Comparison of ENCODE assay signal across 18 mouse cellular contexts in the genomic region with DNA sequence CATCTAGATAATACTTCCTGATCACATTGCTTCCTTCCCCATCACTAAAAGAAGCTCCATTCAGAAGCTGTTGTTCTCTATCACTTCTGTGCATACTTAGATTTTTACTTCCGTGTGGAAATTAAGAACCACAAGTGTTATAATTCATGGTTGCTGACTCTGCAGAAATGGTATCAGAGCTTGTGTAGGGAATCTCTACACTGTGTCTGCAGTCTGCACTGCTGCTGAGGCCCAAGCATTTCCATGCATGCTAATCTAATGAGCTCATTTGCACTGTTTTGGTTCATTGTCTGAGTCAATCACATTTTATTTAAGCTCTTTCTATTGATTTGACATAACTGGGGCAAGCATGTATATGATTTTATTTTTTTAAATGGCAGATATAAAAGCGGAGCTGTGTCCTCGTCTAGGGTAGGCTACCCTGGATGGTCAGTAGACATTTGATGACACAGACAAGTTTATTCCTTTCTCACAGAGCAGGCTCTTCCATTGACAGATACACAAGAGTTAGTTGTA.
"Had no signal": no experiment of that assay in that cellular context is flagged by ENCODE, and none has a peak within 500 bp of the region (broad histone marks: within the 10 kb centered on the region; RNA-seq: fewer than 3 reads in every experiment).

No protein-coding gene starts in this region.

- H3K9ac ChIP-seq: limb, embryonic 12.5 days; limb, embryonic 15.5 days; liver, embryonic 14.5 days; liver, postnatal 0 days; lung, embryonic 14.5 days; stomach, embryonic 15.5 days had no signal

- H3K36me3 ChIP-seq: limb, embryonic 12.5 days; limb, embryonic 15.5 days; stomach, embryonic 15.5 days had no signal

- H3K4me1 ChIP-seq: limb, embryonic 12.5 days; limb, embryonic 15.5 days; megakaryocyte, embryonic 14.5 days; stomach, embryonic 15.5 days had no signal

- DNase-seq: kidney, postnatal 25 days; left cerebral cortex, postnatal 4 days; liver, postnatal 0 days; lung, embryonic 14.5 days; lung, postnatal 36 days; midbrain, embryonic 14.5 days; right cerebral cortex, postnatal 25 days; spleen, adult 18-20 months; thymus, postnatal 25 days had no signal

- H3K27me3 ChIP-seq: limb, embryonic 12.5 days; limb, embryonic 15.5 days; megakaryocyte, embryonic 14.5 days; stomach, embryonic 15.5 days had no signal

- ATAC-seq: liver, postnatal 0 days; lung, postnatal 0 days had no signal

- H3K4me3 ChIP-seq: limb, embryonic 12.5 days; limb, embryonic 15.5 days; megakaryocyte, embryonic 14.5 days; stomach, embryonic 15.5 days had no signal

- H3K9me3 ChIP-seq: limb, embryonic 12.5 days; limb, embryonic 15.5 days; stomach, embryonic 15.5 days had no signal

- H3K4me2 ChIP-seq: limb, embryonic 12.5 days; limb, embryonic 15.5 days; liver, embryonic 11.5 days; lung, embryonic 14.5 days; midbrain, embryonic 11.5 days; stomach, embryonic 15.5 days had no signal

- H3K27ac ChIP-seq: kidney, postnatal 0 days; limb, embryonic 12.5 days; limb, embryonic 15.5 days; liver, embryonic 14.5 days; stomach, embryonic 15.5 days had no signal
